Mouse (Mus musculus) stomach, postnatal 0 days (tissue): ENCODE measurements at regions not wholly inside any gene's neighbourhood (a gene's known extent, or its start where the extent isn't known, plus 50 kb on each side); places are given as distances from the start of the nearest gene placed in this dataset.

ENCODE experiments used
- ATAC-seq: fragments of 200-750 bp; cut with Nextera tagmentation; 2 replicates; pipeline ENCODE4 v1.8.0; 2017; ENCODE audit not compliant: low FRiP score, low TSS enrichment
- DNase-seq: peaks from one replicate; pipeline ENCODE4 v3.0.0-alpha.2; 2016; ENCODE audit warnings: low spot score
- H3K27ac ChIP-seq: fragments of 300-500 bp; sonication (generic); replicated peaks from 2 replicates; pipeline ENCODE4 v1.5.1; 2014; ENCODE audit warnings: mild to moderate bottlenecking, control low read depth
- H3K27me3 ChIP-seq: fragments of 300-500 bp; sonication (generic); 2 replicates; pipeline ENCODE4 v1.6.1; 2014; ENCODE audit warnings: low read length; ENCODE audit not compliant: control insufficient read depth, insufficient read depth
- H3K36me3 ChIP-seq: fragments of 300-500 bp; sonication (generic); 2 replicates; pipeline ENCODE4 v1.6.1; 2014; ENCODE audit warnings: low read length, mixed read lengths; ENCODE audit not compliant: control insufficient read depth, insufficient read depth
- H3K4me1 ChIP-seq: fragments of 300-500 bp; sonication (generic); replicated peaks from 2 replicates; pipeline ENCODE4 v1.6.1; 2014; ENCODE audit warnings: antibody characterized with exemption; ENCODE audit not compliant: control insufficient read depth, insufficient read depth
- H3K4me2 ChIP-seq: fragments of 300-500 bp; sonication (generic); replicated peaks from 2 replicates; pipeline ENCODE4 v1.6.1; 2014; ENCODE audit warnings: low read depth, mild to moderate bottlenecking, control low read depth, moderate library complexity
- H3K4me3 ChIP-seq: fragments of 300-500 bp; sonication (generic); 2 replicates; pipeline ENCODE4 v1.5.1; 2014; ENCODE audit warnings: low read depth, low read length, control low read depth
- H3K9ac ChIP-seq: fragments of 300-500 bp; sonication (generic); 2 replicates; pipeline ENCODE4 v1.6.1; 2014; ENCODE audit warnings: mild to moderate bottlenecking, low read length, control low read depth, mixed read lengths
- H3K9me3 ChIP-seq: fragments of 300-500 bp; sonication (generic); 2 replicates; pipeline ENCODE4 v1.6.1; 2016; ENCODE audit warnings: low read length; ENCODE audit not compliant: control insufficient read depth
- CTCF ChIP-seq: IDR thresholded peaks from 2 replicates; pipeline ENCODE4 v1.5.1; 2016; ENCODE audit warnings: antibody characterized with exemption, low read depth, mild to moderate bottlenecking, moderate library complexity
- EP300 ChIP-seq: optimal IDR thresholded peaks from 2 replicates; pipeline ENCODE3; 2016; ENCODE audit warnings: antibody characterized with exemption
- WGBS: fragments of 180-500 bp; shearing (Covaris S2); extraction: QIAGEN DNeasy Blood & Tissue Kit; methylation state at CpG from one replicate; pipeline ENCODE4 v1.1.7; 2014; 5-methylcytosine and 5-hydroxymethylcytosine counted together

- Histone ChIP-seq H3K36me3 (no peaks in the 10 kb centered on the region), H3K27ac (no peak overlapping the region), H3K9me3 (no peaks in the 10 kb centered on the region), H3K4me1 (no peaks in the 10 kb centered on the region), H3K27me3 (no peaks in the 10 kb centered on the region), H3K4me2 (no peak overlapping the region), H3K4me3 (no peak overlapping the region), H3K9ac (no peak overlapping the region)
- DNase-seq (no peak), ATAC-seq (no peak)
- TF ChIP-seq CTCF (no peak), EP300 (no peak)
- WGBS, result 49% methylated on average over 8 of the region's 8 CpGs
Measured at GRCm38 (mm10) chr13:90341597-90342212, 252.3 kb upstream of the Xrcc4 start.

- no peaks in the 10 kb centered on the region for H3K27me3 ChIP-seq
- H3K4me1 ChIP-seq, result no peaks in the 10 kb centered on the region
- no peak overlapping the region for H3K4me3 ChIP-seq
- no peak overlapping the region for H3K4me2 ChIP-seq
- ATAC-seq (no peak), DNase-seq (no peak)
- H3K9me3 ChIP-seq, result no peaks in the 10 kb centered on the region
- no peak overlapping the region for H3K27ac ChIP-seq
- no peak for TF ChIP-seq EP300
- no peak for TF ChIP-seq CTCF
- no peaks in the 10 kb centered on the region for H3K36me3 ChIP-seq
- H3K9ac ChIP-seq, result no peak overlapping the region
- 49% methylated on average over 2 of the region's 2 CpGs for WGBS
Measured at GRCm38 (mm10) chr13:90340647-90341160, 251.3 kb upstream of the Xrcc4 start.

- Histone ChIP-seq H3K27me3 (no peaks in the 10 kb centered on the region), H3K4me3 (no peak overlapping the region), H3K27ac (no peak overlapping the region), H3K4me1 (no peaks in the 10 kb centered on the region), H3K9me3 (no peaks in the 10 kb centered on the region), H3K4me2 (no peak overlapping the region), H3K36me3 (no peaks in the 10 kb centered on the region), H3K9ac (no peak overlapping the region)
- 87% methylated on average over 1 of the region's 1 CpGs for WGBS
- TF ChIP-seq CTCF (no peak), EP300 (no peak)
- no peak for DNase-seq
- ATAC-seq, result no peak
Measured at GRCm38 (mm10) chr13:90337591-90337990, 248.2 kb upstream of the Xrcc4 start.

- 61% methylated on average over 3 of the region's 3 CpGs for WGBS
- Histone ChIP-seq H3K27me3 (no peaks in the 10 kb centered on the region), H3K4me3 (no peak overlapping the region), H3K4me1 (no peaks in the 10 kb centered on the region), H3K9me3 (no peaks in the 10 kb centered on the region), H3K36me3 (no peaks in the 10 kb centered on the region), H3K4me2 (no peak overlapping the region), H3K9ac (no peak overlapping the region), H3K27ac (no peak overlapping the region)
- DNase-seq (no peak), ATAC-seq (no peak)
- TF ChIP-seq CTCF (no peak), EP300 (no peak)
Measured at GRCm38 (mm10) chr13:90335741-90336037, 246.3 kb upstream of the Xrcc4 start.

- WGBS, result 67% methylated on average over 6 of the region's 6 CpGs
- no peaks in the 10 kb centered on the region for H3K4me1 ChIP-seq
Measured at GRCm38 (mm10) chr13:90334934-90335740, 245.7 kb upstream of the Xrcc4 start.

GRCm38 (mm10) chr13:90334286-90334685 is 244.9 kb upstream of the Xrcc4 start:
- TF ChIP-seq CTCF (no peak), EP300 (no peak)
- DNase-seq, result no peak
- Histone ChIP-seq H3K36me3 (no peaks in the 10 kb centered on the region), H3K9me3 (no peaks in the 10 kb centered on the region), H3K27ac (no peak overlapping the region), H3K4me1 (no peaks in the 10 kb centered on the region), H3K4me2 (no peak overlapping the region), H3K4me3 (no peak overlapping the region), H3K27me3 (no peaks in the 10 kb centered on the region), H3K9ac (no peak overlapping the region)
- ATAC-seq, result no peak

More at GRCm38 (mm10) chr13:90334934-90335740, 245.7 kb upstream of the Xrcc4 start:
- DNase-seq (no peak), ATAC-seq (no peak)
- Histone ChIP-seq H3K4me3 (no peak overlapping the region), H3K9ac (no peak overlapping the region), H3K36me3 (no peaks in the 10 kb centered on the region), H3K27ac (no peak overlapping the region), H3K27me3 (no peaks in the 10 kb centered on the region), H3K4me2 (no peak overlapping the region), H3K9me3 (no peaks in the 10 kb centered on the region)
- TF ChIP-seq CTCF (no peak), EP300 (no peak)
